Mouse (Mus musculus): ENCODE measurements around the gene Gramd2.

Gene Gramd2

GRCm38 (mm10) chr9:59679678-59680533, at the start of gene Gramd2:
Gene Gramd2 (plus strand): TSS chr9:59680144.
- in situ Hi-C loops (cut with MboI, MseI): no loop called here

GRCm38 (mm10) chr9:59638372-59638771, 41.6 kb upstream of the Gramd2 start:
- in situ Hi-C loops (cut with MboI, MseI): no loop called here

GRCm38 (mm10) chr9:59639936-59640335, 40.0 kb upstream of the Gramd2 start:
- in situ Hi-C loops (cut with MboI, MseI): no loop called here

- in situ Hi-C loops (cut with MboI, MseI): no loop called here
Observed at GRCm38 (mm10) chr9:59641320-59641719, 38.6 kb upstream of the Gramd2 start.

GRCm38 (mm10) chr9:59649911-59650310, 30.0 kb upstream of the Gramd2 start:
- in situ Hi-C loops (cut with MboI, MseI): no loop called here

- in situ Hi-C loops (cut with MboI, MseI): no loop called here
Observed at GRCm38 (mm10) chr9:59653371-59653770, 26.6 kb upstream of the Gramd2 start.

- in situ Hi-C loops (cut with MboI, MseI): no loop called here
Observed at GRCm38 (mm10) chr9:59654450-59654983, 25.4 kb upstream of the Gramd2 start.

- in situ Hi-C loops (cut with MboI, MseI): loop anchor here (5.0 kb wide), 1 partner anchor 169 kb away; the partner anchor contains the start of gene Arih1
Observed at GRCm38 (mm10) chr9:59655958-59656634, 23.8 kb upstream of the Gramd2 start, which contains the start of gene Pkm. Gene Pkm (plus strand): TSS chr9:59656368.

- in situ Hi-C loops (cut with MboI, MseI): loop anchor here (5.0 kb wide), 1 partner anchor 170 kb away; the partner anchor contains the start of gene Arih1
Observed at GRCm38 (mm10) chr9:59656635-59657617, 23.0 kb upstream of the Gramd2 start.

- in situ Hi-C loops (cut with MboI, MseI): loop anchor here (5.0 kb wide), 1 partner anchor 171 kb away; the partner anchor contains the start of gene Arih1
Observed at GRCm38 (mm10) chr9:59658146-59658545, 21.8 kb upstream of the Gramd2 start.

GRCm38 (mm10) chr9:59659036-59660026, 20.6 kb upstream of the Gramd2 start:
- in situ Hi-C loops (cut with MboI, MseI): loop anchor here (5.0 kb wide), 1 partner anchor 172 kb away; the partner anchor contains the start of gene Arih1

GRCm38 (mm10) chr9:59660421-59660820, 19.5 kb upstream of the Gramd2 start:
- in situ Hi-C loops (cut with MboI, MseI): no loop called here

GRCm38 (mm10) chr9:59661298-59661975, 18.5 kb upstream of the Gramd2 start:
- in situ Hi-C loops (cut with MboI, MseI): no loop called here

GRCm38 (mm10) chr9:59663226-59663625, 16.7 kb upstream of the Gramd2 start:
- in situ Hi-C loops (cut with MboI, MseI): no loop called here

- in situ Hi-C loops (cut with MboI, MseI): no loop called here
Observed at GRCm38 (mm10) chr9:59663957-59664356, 16.0 kb upstream of the Gramd2 start.

GRCm38 (mm10) chr9:59664664-59665256, 15.2 kb upstream of the Gramd2 start:
- in situ Hi-C loops (cut with MboI, MseI): no loop called here

- in situ Hi-C loops (cut with MboI, MseI): no loop called here
Observed at GRCm38 (mm10) chr9:59666016-59666415, 13.9 kb upstream of the Gramd2 start.

- in situ Hi-C loops (cut with MboI, MseI): no loop called here
Observed at GRCm38 (mm10) chr9:59666813-59667212, 13.1 kb upstream of the Gramd2 start.

- in situ Hi-C loops (cut with MboI, MseI): no loop called here
Observed at GRCm38 (mm10) chr9:59667250-59667649, 12.7 kb upstream of the Gramd2 start.

Measured in regulatory T cell (primary cell).